Mouse (Mus musculus) midbrain, embryonic 12.5 days (tissue): ENCODE measurements around the gene Zc3h10. TPM values are rescaled to one million over a fixed set of nuclear protein-coding genes. Genes with fewer than 3 reads are reported as not detected.

ENCODE experiments used
- ATAC-seq: fragments of 200-750 bp; cut with Nextera tagmentation; 2 replicates; pipeline ENCODE4 v1.8.0; 2017; ENCODE audit warnings: low read depth, moderate TSS enrichment, moderate library complexity; ENCODE audit not compliant: low FRiP score
- H3K27ac ChIP-seq: fragments of 300-500 bp; sonication (generic); replicated peaks from 2 replicates; pipeline ENCODE4 v1.5.1; 2016; ENCODE audit warnings: mild to moderate bottlenecking
- H3K27me3 ChIP-seq: fragments of 300-500 bp; sonication (generic); 2 replicates; pipeline ENCODE4 v1.6.1; 2016; ENCODE audit warnings: mild to moderate bottlenecking
- H3K36me3 ChIP-seq: fragments of 300-500 bp; sonication (generic); 2 replicates; pipeline ENCODE4 v1.6.1; 2016
- H3K4me1 ChIP-seq: fragments of 300-500 bp; sonication (generic); 2 replicates; pipeline ENCODE4 v1.6.1; 2016
- H3K4me2 ChIP-seq: fragments of 300-500 bp; sonication (generic); replicated peaks from 2 replicates; pipeline ENCODE4 v1.6.1; 2016; ENCODE audit warnings: mild to moderate bottlenecking, moderate library complexity
- H3K4me3 ChIP-seq: fragments of 300-500 bp; sonication (generic); 2 replicates; pipeline ENCODE4 v1.5.1; 2016; ENCODE audit warnings: mild to moderate bottlenecking
- H3K9ac ChIP-seq: fragments of 300-500 bp; sonication (generic); replicated peaks from 2 replicates; pipeline ENCODE4 v1.6.1; 2016; ENCODE audit warnings: mild to moderate bottlenecking, moderate library complexity
- H3K9me3 ChIP-seq: fragments of 300-500 bp; sonication (generic); 2 replicates; pipeline ENCODE4 v1.6.1; 2016; ENCODE audit warnings: mild to moderate bottlenecking
- WGBS: fragments of 180-500 bp; shearing (Covaris S2); methylation state at CpG from one replicate; pipeline ENCODE4 v1.1.7; 2016; 5-methylcytosine and 5-hydroxymethylcytosine counted together
- polyA plus RNA-seq: library from polyadenylated mRNA; unstranded; fragments of >200 nt; fragmentation: Nextera tagmentation; extraction: Ambion mirVana; gene quantifications from 2 replicates; pipeline ENCODE4 v1.2.1, GENCODE M21; 2016

Zc3h10 gene
- polyA plus RNA-seq, 1 experiment from 2014 or later = 22.5 TPM

GRCm38 (mm10) chr10:128535624-128536265 is 11.8 kb downstream of the Zc3h10 start:
- WGBS = 76% methylated on average over 4 of the region's 4 CpGs
- no peak for ATAC-seq
- Histone ChIP-seq H3K9ac (no peak overlapping the region; the same call in 1 of the 2 replicates), H3K27me3 (no peaks in the 10 kb centered on the region), H3K4me3 (peak overlapping the region; percentile 10; the same call in 1 of the 2 replicates), H3K4me2 (peak overlapping the region; percentile 42), H3K27ac (no peak overlapping the region), H3K36me3 (no peaks in the 10 kb centered on the region), H3K4me1 (no peaks in the 10 kb centered on the region), H3K9me3 (no peaks in the 10 kb centered on the region)

- H3K27ac ChIP-seq = no peak overlapping the region
- WGBS = 75% methylated on average over 2 of the region's 2 CpGs
- no peaks in the 10 kb centered on the region for H3K36me3 ChIP-seq
- H3K9ac ChIP-seq = no peak overlapping the region
- H3K4me1 ChIP-seq = no peaks in the 10 kb centered on the region
- no peak for ATAC-seq
- H3K4me2 ChIP-seq = no peak overlapping the region
- no peaks in the 10 kb centered on the region for H3K9me3 ChIP-seq
- no peak overlapping the region for H3K4me3 ChIP-seq
- H3K27me3 ChIP-seq = no peaks in the 10 kb centered on the region
These were observed 12.4 kb downstream of the Zc3h10 start for GRCm38 (mm10) chr10:128535206-128535605.

GRCm38 (mm10) chr10:128526366-128527356 is 20.9 kb downstream of the Zc3h10 start:
- H3K9ac ChIP-seq = no peak overlapping the region; the same call in 1 of the 2 replicates

GRCm38 (mm10) chr10:128525671-128526308 is 21.8 kb downstream of the Zc3h10 start, which contains the start of gene Esyt1:
Gene Esyt1, minus strand, starts transcription at chr10:128525871.
- peaks cover 52% of the 10 kb centered on the region for H3K27me3 ChIP-seq
- peak within 1 kb of the TSS; percentile 87 for H3K4me2 ChIP-seq
- no peaks in the 10 kb centered on the region for H3K36me3 ChIP-seq
- H3K4me1 ChIP-seq = peaks cover 18% of the 10 kb centered on the region; the same call in 1 of the 2 replicates
- H3K4me3 ChIP-seq = peak within 1 kb of the TSS; percentile 55
- peak within 1 kb of the TSS; percentile 60 for H3K27ac ChIP-seq
- no peaks in the 10 kb centered on the region for H3K9me3 ChIP-seq
- H3K9ac ChIP-seq = peak within 1 kb of the TSS; percentile 63
- WGBS = under 1% methylated on average over 37 of the region's 37 CpGs
- peak; percentile 95 for ATAC-seq

More at GRCm38 (mm10) chr10:128526366-128527356, 20.9 kb downstream of the Zc3h10 start:
- Histone ChIP-seq H3K27ac (no peak overlapping the region), H3K9me3 (no peaks in the 10 kb centered on the region), H3K4me1 (peaks cover 18% of the 10 kb centered on the region; the same call in 1 of the 2 replicates), H3K4me3 (peak overlapping the region; percentile 55), H3K36me3 (no peaks in the 10 kb centered on the region), H3K4me2 (peak overlapping the region; percentile 87), H3K27me3 (peaks cover 52% of the 10 kb centered on the region)
- WGBS = 32% methylated on average over 28 of the region's 28 CpGs
- ATAC-seq = no peak

GRCm38 (mm10) chr10:128524732-128525662 is 22.6 kb downstream of the Zc3h10 start:
- Histone ChIP-seq H3K27ac (peak overlapping the region; percentile 60), H3K9ac (peak overlapping the region; percentile 63), H3K27me3 (peaks cover 52% of the 10 kb centered on the region), H3K4me2 (peak overlapping the region; percentile 87), H3K36me3 (no peaks in the 10 kb centered on the region), H3K4me3 (peak overlapping the region; percentile 55), H3K9me3 (no peaks in the 10 kb centered on the region), H3K4me1 (peaks cover 18% of the 10 kb centered on the region; the same call in 1 of the 2 replicates)
- peak; percentile 57 for ATAC-seq
- WGBS = under 1% methylated on average over 58 of the region's 58 CpGs

GRCm38 (mm10) chr10:128524111-128524731 is 23.4 kb downstream of the Zc3h10 start:
- Histone ChIP-seq H3K9ac (peak overlapping the region; percentile 63), H3K4me3 (peak overlapping the region; percentile 55), H3K36me3 (no peaks in the 10 kb centered on the region), H3K4me2 (peak overlapping the region; percentile 87), H3K27ac (no peak overlapping the region; the same call in 1 of the 2 replicates), H3K4me1 (peaks cover 18% of the 10 kb centered on the region; the same call in 1 of the 2 replicates), H3K9me3 (no peaks in the 10 kb centered on the region), H3K27me3 (peaks cover 53% of the 10 kb centered on the region)
- WGBS = 9% methylated on average over 11 of the region's 11 CpGs
- no peak for ATAC-seq

GRCm38 (mm10) chr10:128522351-128522750 is 25.2 kb downstream of the Zc3h10 start:
- WGBS = 82% methylated on average over 6 of the region's 6 CpGs
- H3K9ac ChIP-seq = no peak overlapping the region

GRCm38 (mm10) chr10:128520591-128520990 is 27.0 kb downstream of the Zc3h10 start:
- no peak overlapping the region for H3K4me3 ChIP-seq
- H3K4me2 ChIP-seq = no peak overlapping the region
- H3K9me3 ChIP-seq = no peaks in the 10 kb centered on the region
- H3K27ac ChIP-seq = no peak overlapping the region
- peaks cover 70% of the 10 kb centered on the region for H3K27me3 ChIP-seq
- peaks cover 3% of the 10 kb centered on the region; the same call in 1 of the 2 replicates for H3K36me3 ChIP-seq
- peaks cover 12% of the 10 kb centered on the region; the same call in 1 of the 2 replicates for H3K4me1 ChIP-seq
- 85% methylated on average over 16 of the region's 16 CpGs for WGBS
- no peak for ATAC-seq
- no peak overlapping the region for H3K9ac ChIP-seq

More at GRCm38 (mm10) chr10:128522351-128522750, 25.2 kb downstream of the Zc3h10 start:
- Histone ChIP-seq H3K4me1 (peaks cover 18% of the 10 kb centered on the region; the same call in 1 of the 2 replicates), H3K36me3 (peaks cover 3% of the 10 kb centered on the region; the same call in 1 of the 2 replicates), H3K27ac (no peak overlapping the region), H3K27me3 (peaks cover 60% of the 10 kb centered on the region), H3K9me3 (no peaks in the 10 kb centered on the region), H3K4me2 (no peak overlapping the region), H3K4me3 (no peak overlapping the region)
- ATAC-seq = no peak

- WGBS = 73% methylated on average over 7 of the region's 7 CpGs
- Histone ChIP-seq H3K4me3 (no peak overlapping the region), H3K9me3 (no peaks in the 10 kb centered on the region), H3K4me2 (no peak overlapping the region), H3K27me3 (peaks cover 62% of the 10 kb centered on the region), H3K4me1 (no peaks in the 10 kb centered on the region), H3K27ac (no peak overlapping the region), H3K36me3 (peaks cover 6% of the 10 kb centered on the region; the same call in 1 of the 2 replicates), H3K9ac (no peak overlapping the region)
- no peak; the same call in 1 of the 2 replicates for ATAC-seq
These were observed 28.7 kb downstream of the Zc3h10 start for GRCm38 (mm10) chr10:128518833-128519232.

- H3K4me1 ChIP-seq = no peaks in the 10 kb centered on the region
- no peak overlapping the region for H3K4me3 ChIP-seq
- H3K27ac ChIP-seq = no peak overlapping the region
- H3K9ac ChIP-seq = no peak overlapping the region
- no peak overlapping the region for H3K4me2 ChIP-seq
- peaks cover 6% of the 10 kb centered on the region; the same call in 1 of the 2 replicates for H3K36me3 ChIP-seq
- ATAC-seq = no peak
- peaks cover 42% of the 10 kb centered on the region for H3K27me3 ChIP-seq
- H3K9me3 ChIP-seq = no peaks in the 10 kb centered on the region
- 15% methylated on average over 6 of the region's 6 CpGs for WGBS
These were observed 30.9 kb downstream of the Zc3h10 start for GRCm38 (mm10) chr10:128516677-128517076.
